Mouse (Mus musculus): ENCODE measurements at regions not wholly inside any gene's neighbourhood (a gene's known extent, or its start where the extent isn't known, plus 50 kb on each side); places are given as distances from the start of the nearest gene placed in this dataset.

DNA sequence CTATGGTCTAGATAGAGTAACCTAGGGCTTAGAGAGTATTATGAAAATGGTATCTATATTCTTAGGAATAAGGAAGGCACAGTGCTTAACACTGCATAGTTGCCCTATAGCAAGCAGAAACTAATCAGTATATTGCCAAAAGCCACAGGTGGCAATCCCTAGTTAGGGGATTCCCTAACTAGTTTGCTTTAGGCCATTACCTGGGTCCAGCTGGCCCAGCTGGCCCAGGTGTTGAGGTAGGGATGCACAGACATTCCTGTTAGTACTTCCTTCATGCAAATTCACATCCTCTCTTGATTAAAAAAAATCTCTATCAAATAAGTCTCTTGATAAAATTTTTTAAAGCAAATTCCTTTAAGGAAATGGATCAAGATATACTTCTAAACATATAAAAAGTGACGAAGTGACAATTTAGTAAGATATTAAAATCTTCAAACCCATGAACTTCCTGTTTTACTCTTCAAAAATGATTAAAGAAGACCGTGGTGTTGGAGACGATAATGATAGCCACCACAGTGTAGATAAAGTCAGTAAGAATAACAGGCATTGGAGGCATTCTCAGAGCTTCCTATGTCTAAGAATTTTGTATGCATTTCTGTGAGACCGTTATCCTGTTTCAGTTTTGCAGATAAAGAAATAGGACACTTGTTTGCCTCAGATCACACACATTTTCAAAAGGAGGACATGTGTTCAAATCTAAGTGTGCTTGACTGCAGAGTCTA, 1036.7 kb downstream of the Gsdmc2 start:
- H3ac ChIP-seq (ENCODE audit: control insufficient read depth, insufficient read length): no peak overlapping the region
- H3K27me3 ChIP-seq (ENCODE audit: control insufficient read depth, insufficient read depth, insufficient read length): no peaks in the 10 kb centered on the region
- no peak for TF ChIP-seq POLR2A (IDR thresholded peaks at IDR 0.05; ENCODE audit: insufficient read length, low read depth)
- no peak for TF ChIP-seq E2F4 (IDR thresholded peaks at IDR 0.05; ENCODE audit: insufficient read depth)
- TF ChIP-seq MAX (IDR thresholded peaks at IDR 0.05; ENCODE audit: low read depth): no peak
- TF ChIP-seq TCF12 (IDR thresholded peaks at IDR 0.05; ENCODE audit: insufficient read depth, poor library complexity, severe bottlenecking): no peak
- TF ChIP-seq CEBPB (IDR thresholded peaks at IDR 0.05; ENCODE audit: insufficient read depth, poor library complexity, severe bottlenecking): no peak
- no peak for TF ChIP-seq POLR2AphosphoS2 (IDR thresholded peaks at IDR 0.05; ENCODE audit: insufficient read length, low read depth)
- no peak for TF ChIP-seq MYOD1 (IDR thresholded peaks at IDR 0.05; ENCODE audit: control insufficient read depth in 1 of 3, insufficient read length in 2 of 3, low read depth in 2 of 3)
- no peak for TF ChIP-seq REST (IDR thresholded peaks at IDR 0.05; ENCODE audit: insufficient read depth, insufficient read length)
- TF ChIP-seq MYOG (IDR thresholded peaks at IDR 0.05; ENCODE audit: control insufficient read depth in 1 of 3, insufficient read depth in 1 of 3, insufficient read length in 2 of 3, low read depth in 2 of 3): no peak
- no peak for TF ChIP-seq TCF3 (IDR thresholded peaks at IDR 0.05; ENCODE audit: insufficient read length, low read depth)
- no peak for TF ChIP-seq USF1 (IDR thresholded peaks at IDR 0.05; ENCODE audit: low read depth)
- no peak for TF ChIP-seq SRF (IDR thresholded peaks at IDR 0.05; ENCODE audit: control insufficient read depth, insufficient read length, low read depth)
- H3K4me3 ChIP-seq: no peak overlapping the region
- H3K79me2 ChIP-seq (ENCODE audit: control insufficient read depth, insufficient read depth): no peaks in the 10 kb centered on the region
- no peak overlapping the region for H3K4me2 ChIP-seq (ENCODE audit: low read depth)
- no peaks in the 10 kb centered on the region for H3K36me3 ChIP-seq (ENCODE audit: control insufficient read depth, insufficient read depth)

DNA sequence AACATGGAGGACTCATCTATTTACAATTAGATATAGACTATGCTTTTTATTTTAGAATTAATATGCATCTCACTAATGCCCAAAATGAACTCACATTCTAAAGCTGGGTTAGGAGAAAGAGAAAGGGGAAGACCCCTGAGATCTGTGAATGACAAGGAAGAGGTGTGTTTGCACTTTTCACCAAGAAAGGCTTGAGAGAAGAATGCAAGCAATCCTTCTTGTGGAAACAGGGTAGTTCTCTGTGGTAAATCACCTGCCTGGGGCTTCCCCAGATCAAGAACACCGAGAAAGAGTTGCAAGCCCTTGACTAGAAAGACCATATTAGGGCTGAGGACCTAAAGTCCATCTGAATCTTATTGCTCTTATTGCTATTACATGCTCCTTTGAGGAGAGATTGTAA, 1037.6 kb downstream of the Gsdmc2 start:
- no peaks in the 10 kb centered on the region for H3K36me3 ChIP-seq (ENCODE audit: control insufficient read depth, insufficient read depth)
- H3K4me2 ChIP-seq (ENCODE audit: low read depth): no peak overlapping the region
- H3ac ChIP-seq (ENCODE audit: control insufficient read depth, insufficient read length): no peak overlapping the region
- H3K79me2 ChIP-seq (ENCODE audit: control insufficient read depth, insufficient read depth): no peaks in the 10 kb centered on the region
- H3K4me3 ChIP-seq: no peak overlapping the region
- no peaks in the 10 kb centered on the region for H3K27me3 ChIP-seq (ENCODE audit: control insufficient read depth, insufficient read depth, insufficient read length)
- TF ChIP-seq CEBPB (IDR thresholded peaks at IDR 0.05; ENCODE audit: insufficient read depth, poor library complexity, severe bottlenecking): no peak
- TF ChIP-seq SRF (IDR thresholded peaks at IDR 0.05; ENCODE audit: control insufficient read depth, insufficient read length, low read depth): no peak
- TF ChIP-seq TCF3 (IDR thresholded peaks at IDR 0.05; ENCODE audit: insufficient read length, low read depth): no peak
- TF ChIP-seq POLR2A (IDR thresholded peaks at IDR 0.05; ENCODE audit: insufficient read length, low read depth): no peak
- no peak for TF ChIP-seq MYOD1 (IDR thresholded peaks at IDR 0.05; ENCODE audit: control insufficient read depth in 1 of 3, insufficient read length in 2 of 3, low read depth in 2 of 3)

DNA sequence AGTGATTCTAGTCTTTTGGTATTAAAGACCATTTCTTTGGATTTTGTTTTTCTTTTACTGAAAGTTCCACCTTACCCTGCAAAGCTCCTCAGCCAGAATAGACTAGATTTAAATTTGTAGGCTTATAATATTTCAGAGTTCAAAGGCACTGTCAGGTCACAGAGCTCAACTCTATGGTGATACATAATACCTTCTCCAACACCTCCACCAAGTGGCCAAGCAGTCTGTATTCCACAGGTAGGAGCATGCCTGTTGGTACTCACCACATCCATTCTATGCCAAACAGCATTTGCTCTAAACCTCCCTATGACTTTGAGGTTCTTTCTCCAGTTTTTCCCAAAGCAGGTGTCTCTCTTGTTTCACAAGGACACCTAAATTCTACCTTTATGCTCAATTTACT, 1042.2 kb downstream of the Gsdmc2 start:
- no peak overlapping the region for H3K4me3 ChIP-seq
- H3ac ChIP-seq (ENCODE audit: control insufficient read depth, insufficient read length): no peak overlapping the region
- no peaks in the 10 kb centered on the region for H3K27me3 ChIP-seq (ENCODE audit: control insufficient read depth, insufficient read depth, insufficient read length)
- no peaks in the 10 kb centered on the region for H3K36me3 ChIP-seq (ENCODE audit: control insufficient read depth, insufficient read depth)
- TF ChIP-seq USF1 (IDR thresholded peaks at IDR 0.05; ENCODE audit: low read depth) (no peak), MYOG (IDR thresholded peaks at IDR 0.05; ENCODE audit: control insufficient read depth in 1 of 3, insufficient read depth in 1 of 3, insufficient read length in 2 of 3, low read depth in 2 of 3) (no peak), MYOD1 (IDR thresholded peaks at IDR 0.05; ENCODE audit: control insufficient read depth in 1 of 3, insufficient read length in 2 of 3, low read depth in 2 of 3) (no peak), SRF (IDR thresholded peaks at IDR 0.05; ENCODE audit: control insufficient read depth, insufficient read length, low read depth) (no peak), POLR2A (IDR thresholded peaks at IDR 0.05; ENCODE audit: insufficient read length, low read depth) (no peak), TCF3 (IDR thresholded peaks at IDR 0.05; ENCODE audit: insufficient read length, low read depth) (no peak), TCF12 (IDR thresholded peaks at IDR 0.05; ENCODE audit: insufficient read depth, poor library complexity, severe bottlenecking) (no peak), CEBPB (IDR thresholded peaks at IDR 0.05; ENCODE audit: insufficient read depth, poor library complexity, severe bottlenecking) (no peak)
- no peaks in the 10 kb centered on the region for H3K79me2 ChIP-seq (ENCODE audit: control insufficient read depth, insufficient read depth)
- no peak overlapping the region for H3K4me2 ChIP-seq (ENCODE audit: low read depth)

- Histone ChIP-seq H3ac (ENCODE audit: control insufficient read depth, insufficient read length) (no peak overlapping the region), H3K79me2 (ENCODE audit: control insufficient read depth, insufficient read depth) (no peaks in the 10 kb centered on the region), H3K4me3 (no peak overlapping the region), H3K4me2 (ENCODE audit: low read depth) (no peak overlapping the region), H3K27me3 (ENCODE audit: control insufficient read depth, insufficient read depth, insufficient read length) (no peaks in the 10 kb centered on the region), H3K36me3 (ENCODE audit: control insufficient read depth, insufficient read depth) (no peaks in the 10 kb centered on the region)
- no peak for TF ChIP-seq SRF (IDR thresholded peaks at IDR 0.05; ENCODE audit: control insufficient read depth, insufficient read length, low read depth)
- no peak for TF ChIP-seq CEBPB (IDR thresholded peaks at IDR 0.05; ENCODE audit: insufficient read depth, poor library complexity, severe bottlenecking)
- no peak for TF ChIP-seq USF1 (IDR thresholded peaks at IDR 0.05; ENCODE audit: low read depth)
- no peak for TF ChIP-seq POLR2AphosphoS2 (IDR thresholded peaks at IDR 0.05; ENCODE audit: insufficient read length, low read depth)
- TF ChIP-seq TCF3 (IDR thresholded peaks at IDR 0.05; ENCODE audit: insufficient read length, low read depth): no peak
- no peak for TF ChIP-seq MYOG (IDR thresholded peaks at IDR 0.05; ENCODE audit: control insufficient read depth in 1 of 3, insufficient read depth in 1 of 3, insufficient read length in 2 of 3, low read depth in 2 of 3)
- no peak for TF ChIP-seq REST (IDR thresholded peaks at IDR 0.05; ENCODE audit: insufficient read depth, insufficient read length)
- TF ChIP-seq MAX (IDR thresholded peaks at IDR 0.05; ENCODE audit: low read depth): no peak
- TF ChIP-seq MYOD1 (IDR thresholded peaks at IDR 0.05; ENCODE audit: control insufficient read depth in 1 of 3, insufficient read length in 2 of 3, low read depth in 2 of 3): no peak
- no peak for TF ChIP-seq POLR2A (IDR thresholded peaks at IDR 0.05; ENCODE audit: insufficient read length, low read depth)
- TF ChIP-seq E2F4 (IDR thresholded peaks at IDR 0.05; ENCODE audit: insufficient read depth): no peak
- no peak for TF ChIP-seq TCF12 (IDR thresholded peaks at IDR 0.05; ENCODE audit: insufficient read depth, poor library complexity, severe bottlenecking)
These were observed 1046.2 kb downstream of the Gsdmc2 start for GRCm38 (mm10) chr15:62798731-62799130.

DNA sequence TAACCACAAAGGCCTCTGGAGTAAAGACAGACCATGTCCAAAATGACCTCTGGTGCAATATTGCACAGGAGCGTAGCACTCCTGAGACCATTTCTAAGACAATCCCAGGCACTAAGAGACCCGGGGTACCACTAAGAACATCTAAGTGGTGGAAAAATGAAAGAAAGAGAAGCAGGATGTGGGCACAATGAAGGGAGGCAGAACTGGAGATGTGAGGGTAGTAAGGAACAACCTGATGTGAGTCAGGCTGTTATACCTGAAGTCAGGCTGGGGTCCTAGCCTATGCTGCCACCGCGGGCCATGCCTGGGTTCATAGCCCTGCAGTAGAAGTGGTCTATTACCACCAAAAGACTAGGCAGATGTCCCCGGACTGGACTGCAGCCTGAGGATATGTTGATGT, 1051.4 kb downstream of the Gsdmc2 start:
- TF ChIP-seq MYOG (IDR thresholded peaks at IDR 0.05; ENCODE audit: control insufficient read depth in 1 of 3, insufficient read depth in 1 of 3, insufficient read length in 2 of 3, low read depth in 2 of 3) (no peak), MYOD1 (IDR thresholded peaks at IDR 0.05; ENCODE audit: control insufficient read depth in 1 of 3, insufficient read length in 2 of 3, low read depth in 2 of 3) (no peak), SRF (IDR thresholded peaks at IDR 0.05; ENCODE audit: control insufficient read depth, insufficient read length, low read depth) (no peak), E2F4 (IDR thresholded peaks at IDR 0.05; ENCODE audit: insufficient read depth) (no peak)
- no peak overlapping the region for H3ac ChIP-seq (ENCODE audit: control insufficient read depth, insufficient read length)
- no peak overlapping the region for H3K4me2 ChIP-seq (ENCODE audit: low read depth)

More for the DNA sequence above, 1051.4 kb downstream of the Gsdmc2 start:
- H3K4me3 ChIP-seq: no peak overlapping the region
- no peaks in the 10 kb centered on the region for H3K79me2 ChIP-seq (ENCODE audit: control insufficient read depth, insufficient read depth)
- H3K36me3 ChIP-seq (ENCODE audit: control insufficient read depth, insufficient read depth): no peaks in the 10 kb centered on the region
- H3K27me3 ChIP-seq (ENCODE audit: control insufficient read depth, insufficient read depth, insufficient read length): no peaks in the 10 kb centered on the region
